8 mouse cellular contexts compared by ENCODE assay signal in genomic region chr17:35469842-35470751, GRCm38 (mm10). TPM values are rescaled to one million over a fixed set of nuclear protein-coding genes. Genes with fewer than 3 reads are reported as not detected.
DNase-seq lines count a peak whose midpoint lies in the region; ATAC-seq and TF ChIP-seq lines count a peak whose summit lies in the region.

H2-Q10 (plus strand) TSS chr17:35470089.

- TF ChIP-seq EP300 in heart, postnatal 0 days (IDR thresholded peaks at IDR 0.05; ENCODE audit: low read depth): no peak

- H3K27ac ChIP-seq in heart, postnatal 0 days (ENCODE audit: low read depth): no peak within 1 kb of the TSS
- H3K27ac ChIP-seq in limb, embryonic 10.5 days: 0 out of 2 replicates have a peak within 1 kb of the TSS, but pooled peaks have one; percentile 30
- H3K27ac ChIP-seq in neural tube, embryonic 11.5 days (ENCODE audit: low read depth, low read length): no peak within 1 kb of the TSS

- peak; percentile 13 to 14 for DNase-seq in cerebellum, postnatal 10 days
- no peak for DNase-seq in cerebellum, adult 11-12 months
- DNase-seq in ZHBTc4 (ENCODE audit: low read depth, low spot score): peak; percentile 57
- DNase-seq in heart, postnatal 0 days (ENCODE audit: low spot score): no peak
- peak; percentile 56 for DNase-seq in limb, embryonic 10.5 days (ENCODE audit: low spot score)
- no peak for DNase-seq in neural tube, embryonic 11.5 days (ENCODE audit: low spot score)
- no peak for DNase-seq in left cerebral cortex, adult 8-10 months (ENCODE audit: low spot score in 2 of 2)
- no peak for DNase-seq in right cerebral cortex, adult 18-20 months

- H3K9ac ChIP-seq in heart, postnatal 0 days (replicated peaks; ENCODE audit: low read depth, low read length): no peak within 1 kb of the TSS
- peak within 1 kb of the TSS; percentile 18; the same call in 1 of the 2 replicates for H3K9ac ChIP-seq in neural tube, embryonic 11.5 days (ENCODE audit: low read length)

- H3K27me3 ChIP-seq in heart, postnatal 0 days (ENCODE audit: control insufficient read depth, insufficient read depth, low read length): peaks cover 18% of the 10 kb centered on the region
- H3K27me3 ChIP-seq in limb, embryonic 10.5 days (ENCODE audit: low read depth, poor library complexity, severe bottlenecking): peaks cover 58% of the 10 kb centered on the region
- peaks cover 19% of the 10 kb centered on the region for H3K27me3 ChIP-seq in neural tube, embryonic 11.5 days (ENCODE audit: control insufficient read depth, insufficient read depth, low read length)

- WGBS in heart, postnatal 0 days: 3% methylated on average over 63 of the region's 80 CpGs
- under 1% methylated on average over 80 of the region's 80 CpGs for WGBS in limb, embryonic 10.5 days
- 1% methylated on average over 69 of the region's 80 CpGs for WGBS in neural tube, embryonic 11.5 days

- no peaks in the 10 kb centered on the region for H3K36me3 ChIP-seq in heart, postnatal 0 days (replicated peaks; ENCODE audit: control insufficient read depth, insufficient read depth, low read length)
- no peaks in the 10 kb centered on the region for H3K36me3 ChIP-seq in limb, embryonic 10.5 days
- no peaks in the 10 kb centered on the region for H3K36me3 ChIP-seq in neural tube, embryonic 11.5 days (ENCODE audit: control insufficient read depth, insufficient read depth, low read length)

- no peaks in the 10 kb centered on the region for H3K9me3 ChIP-seq in heart, postnatal 0 days (replicated peaks; ENCODE audit: control insufficient read depth, low read length)
- no peaks in the 10 kb centered on the region for H3K9me3 ChIP-seq in limb, embryonic 10.5 days (replicated peaks)
- no peaks in the 10 kb centered on the region for H3K9me3 ChIP-seq in neural tube, embryonic 11.5 days (ENCODE audit: control insufficient read depth, low read length)

- H3K4me2 ChIP-seq in heart, postnatal 0 days (ENCODE audit: low read depth, low read length): peak within 1 kb of the TSS; percentile 82
- H3K4me2 ChIP-seq in neural tube, embryonic 11.5 days (ENCODE audit: low read depth): peak within 1 kb of the TSS; percentile 78

- H3K4me1 ChIP-seq in heart, postnatal 0 days (ENCODE audit: control insufficient read depth, insufficient read depth): peaks cover 6% of the 10 kb centered on the region; the same call in 1 of the 2 replicates
- peaks cover 13% of the 10 kb centered on the region for H3K4me1 ChIP-seq in limb, embryonic 10.5 days
- peaks cover 4% of the 10 kb centered on the region; the same call in 1 of the 2 replicates for H3K4me1 ChIP-seq in neural tube, embryonic 11.5 days (ENCODE audit: control insufficient read depth, insufficient read depth, low read length)

- ATAC-seq in heart, postnatal 0 days (ENCODE audit: insufficient read depth, low read depth): no peak
- ATAC-seq in neural tube, embryonic 11.5 days (ENCODE audit: insufficient read depth, low FRiP score, low TSS enrichment): no peak

- TF ChIP-seq CTCF in heart, postnatal 0 days (IDR thresholded peaks at IDR 0.05; ENCODE audit: low read depth): no peak

- H3K4me3 ChIP-seq in heart, postnatal 0 days (ENCODE audit: low read depth, low read length): peak within 1 kb of the TSS; percentile 54
- H3K4me3 ChIP-seq in limb, embryonic 10.5 days: peak within 1 kb of the TSS; percentile 55
- peak within 1 kb of the TSS; percentile 42 for H3K4me3 ChIP-seq in neural tube, embryonic 11.5 days (ENCODE audit: low read depth, low read length)

RNA-seq across cellular contexts. Expression of gene H2-Q10, which starts in this region (rescaled TPM):
- not detected in 2 replicates for total RNA-seq in heart, postnatal 0 days (2014; rRNA removed; ENCODE audit: low replicate concordance)
- 0.10 and 0.11 TPM in 2 replicates for polyA plus RNA-seq in heart, postnatal 0 days (2015; fragmentation: Nextera tagmentation; extraction: Ambion mirVana)
- 0.51 and 0.53 TPM in 2 replicates for polyA plus RNA-seq in limb, embryonic 10.5 days (2016; fragmentation: Nextera tagmentation; extraction: Ambion mirVana)
- 0.28 and 0.81 TPM in 2 replicates for polyA plus RNA-seq in neural tube, embryonic 11.5 days (2014; fragmentation: Nextera tagmentation; extraction: Ambion mirVana)
- under 1 TPM; 0.26 to 0.72 (median 0.38) TPM for total RNA-seq in left cerebral cortex, adult 8-10 months (2022)

Comparison
In these comparisons a context has a peak if more than half of its experiments do, and no peak if none do; other contexts are left out.
1. DNase-seq: peak in cerebellum, postnatal 10 days (2 of 2) and ZHBTc4 (single experiment); none in cerebellum, adult 11-12 months (single experiment), heart, postnatal 0 days (single experiment), neural tube, embryonic 11.5 days (single experiment), left cerebral cortex, adult 8-10 months (0 of 2) and right cerebral cortex, adult 18-20 months (single experiment).
2. Peak in DNase-seq, H3K4me3 ChIP-seq and H3K27ac ChIP-seq in limb, embryonic 10.5 days; RNA of the gene not detected or under 1 TPM.
3. Peak in every context shown above with its lines, with median percentiles within 50 percentile points of each other: H3K4me3 ChIP-seq.